Mouse (Mus musculus) liver, embryonic 15.5 days (tissue): ENCODE measurements around the gene Gabarapl1. TPM values are rescaled to one million over a fixed set of nuclear protein-coding genes. Genes with fewer than 3 reads are reported as not detected.

Experiments used
- ATAC-seq: fragments of 200-750 bp; cut with Nextera tagmentation; 2 replicates; pipeline ENCODE4 v1.8.0; 2017; ENCODE audit warnings: moderate number of reproducible peaks, mild to moderate bottlenecking, moderate library complexity; ENCODE audit not compliant: insufficient read depth
- H3K27ac ChIP-seq: fragments of 300-500 bp; sonication (generic); replicated peaks from 2 replicates; pipeline ENCODE4 v1.5.1; 2015; ENCODE audit warnings: mild to moderate bottlenecking, inconsistent platforms
- H3K27me3 ChIP-seq: fragments of 300-500 bp; sonication (generic); 2 replicates; pipeline ENCODE4 v1.6.1; 2015; ENCODE audit warnings: mild to moderate bottlenecking, inconsistent platforms
- H3K36me3 ChIP-seq: fragments of 300-500 bp; sonication (generic); replicated peaks from 2 replicates; pipeline ENCODE4 v1.6.1; 2015; ENCODE audit warnings: moderate library complexity, mild to moderate bottlenecking, inconsistent platforms
- H3K4me1 ChIP-seq: fragments of 300-500 bp; sonication (generic); replicated peaks from 2 replicates; pipeline ENCODE4 v1.6.1; 2015; ENCODE audit warnings: inconsistent platforms
- H3K4me2 ChIP-seq: fragments of 300-500 bp; sonication (generic); 2 replicates; pipeline ENCODE4 v1.6.1; 2015; ENCODE audit warnings: moderate library complexity, mild to moderate bottlenecking, inconsistent platforms
- H3K4me3 ChIP-seq: fragments of 300-500 bp; sonication (generic); replicated peaks from 2 replicates; pipeline ENCODE4 v1.5.1; 2015; ENCODE audit warnings: mild to moderate bottlenecking, inconsistent platforms
- H3K9ac ChIP-seq: fragments of 300-500 bp; sonication (generic); 2 replicates; pipeline ENCODE4 v1.6.1; 2015; ENCODE audit warnings: moderate library complexity, mild to moderate bottlenecking, inconsistent platforms
- H3K9me3 ChIP-seq: fragments of 300-500 bp; sonication (generic); replicated peaks from 2 replicates; pipeline ENCODE4 v1.6.1; 2016; ENCODE audit warnings: inconsistent platforms
- WGBS: fragments of 180-500 bp; shearing (Covaris S2); methylation state at CpG from one replicate; pipeline ENCODE4 v1.1.7; 2015; ENCODE audit warnings: mixed read lengths; ENCODE audit not compliant: insufficient replicate concordance; 5-methylcytosine and 5-hydroxymethylcytosine counted together
- polyA plus RNA-seq: library from polyadenylated mRNA; unstranded; fragments of >200 nt; fragmentation: Nextera tagmentation; extraction: Ambion mirVana; gene quantifications from 2 replicates; pipeline ENCODE4 v1.2.1, GENCODE M21; 2015

Gene Gabarapl1
- polyA plus RNA-seq, 1 experiment from 2014 or later: 26.3 TPM

- no peak within 1 kb of the TSS for H3K27ac ChIP-seq
- no peak for ATAC-seq
- 82% methylated on average over 8 of the region's 8 CpGs for WGBS
- no peaks in the 10 kb centered on the region for H3K4me1 ChIP-seq
- H3K27me3 ChIP-seq: no peaks in the 10 kb centered on the region
- H3K4me3 ChIP-seq: no peak within 1 kb of the TSS
- no peaks in the 10 kb centered on the region for H3K36me3 ChIP-seq
- no peaks in the 10 kb centered on the region for H3K9me3 ChIP-seq
- no peak within 1 kb of the TSS for H3K4me2 ChIP-seq
- H3K9ac ChIP-seq: no peak within 1 kb of the TSS
Observed at GRCm38 (mm10) chr6:129577605-129578004, 44.6 kb downstream of the Gabarapl1 start, which contains the start of gene Klre1. Klre1 (plus strand) TSS chr6:129577905.

DNA sequence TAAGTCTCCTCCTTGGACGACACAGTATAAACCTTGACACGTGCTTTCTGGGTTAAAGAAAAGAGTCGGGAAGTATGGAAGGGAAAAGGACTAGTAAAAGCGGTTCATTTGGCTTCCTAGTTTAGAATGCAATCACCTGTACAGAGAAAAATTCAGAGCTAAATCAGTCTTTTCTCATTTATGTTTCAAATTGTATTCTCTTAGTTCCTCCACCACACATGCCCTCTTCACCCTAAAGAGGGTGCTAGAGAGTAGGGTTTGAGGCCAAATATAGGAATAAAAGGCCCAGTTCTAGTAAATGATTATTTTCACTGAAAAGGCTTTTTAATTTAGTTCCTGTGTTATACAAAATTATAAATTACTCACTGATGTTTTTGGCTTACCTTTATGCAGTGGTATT lies 48.3 kb downstream of the Gabarapl1 start:
- Histone ChIP-seq H3K4me3 (no peak overlapping the region), H3K27me3 (no peaks in the 10 kb centered on the region), H3K4me1 (no peaks in the 10 kb centered on the region), H3K36me3 (no peaks in the 10 kb centered on the region), H3K4me2 (no peak overlapping the region), H3K9ac (no peak overlapping the region), H3K9me3 (no peaks in the 10 kb centered on the region), H3K27ac (no peak overlapping the region)
- ATAC-seq: no peak
- WGBS: 37% methylated on average over 4 of the region's 4 CpGs

GRCm38 (mm10) chr6:129581896-129582295 lies 48.9 kb downstream of the Gabarapl1 start:
- Histone ChIP-seq H3K9me3 (no peaks in the 10 kb centered on the region), H3K4me2 (no peak overlapping the region), H3K4me1 (no peaks in the 10 kb centered on the region), H3K9ac (no peak overlapping the region), H3K27me3 (no peaks in the 10 kb centered on the region), H3K36me3 (no peaks in the 10 kb centered on the region), H3K27ac (no peak overlapping the region), H3K4me3 (no peak overlapping the region)
- WGBS: 28% methylated on average over 4 of the region's 4 CpGs
- no peak for ATAC-seq

- no peaks in the 10 kb centered on the region for H3K4me1 ChIP-seq
- no peak for ATAC-seq
- H3K27me3 ChIP-seq: no peaks in the 10 kb centered on the region
- no peaks in the 10 kb centered on the region for H3K9me3 ChIP-seq
- no peak overlapping the region for H3K9ac ChIP-seq
- no peaks in the 10 kb centered on the region for H3K36me3 ChIP-seq
- no peak overlapping the region for H3K27ac ChIP-seq
- no peak overlapping the region for H3K4me2 ChIP-seq
- 52% methylated on average over 3 of the region's 3 CpGs for WGBS
- H3K4me3 ChIP-seq: no peak overlapping the region
Observed at GRCm38 (mm10) chr6:129583014-129583413, 50.1 kb downstream of the Gabarapl1 start.

DNA sequence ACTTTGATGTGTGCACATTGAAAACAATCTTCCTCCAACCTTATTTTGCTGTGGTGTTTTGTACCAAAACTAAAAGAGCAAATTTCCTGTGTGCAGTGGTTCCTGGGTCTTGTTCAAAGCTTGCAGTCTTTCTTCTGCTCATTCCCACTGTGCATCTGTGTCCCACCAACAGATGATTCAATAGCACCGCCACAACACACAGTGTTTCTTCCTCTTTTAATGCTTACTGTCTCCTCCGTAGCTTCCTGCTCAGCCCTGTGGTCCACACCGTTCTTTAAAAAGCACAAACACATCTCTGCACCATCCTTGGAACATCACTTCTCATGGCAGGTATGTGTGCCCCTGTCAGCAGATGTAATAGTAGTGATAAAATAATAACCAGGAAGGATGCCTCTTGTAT lies 58.5 kb downstream of the Gabarapl1 start, which contains the start of gene Klrd1:
Gene Klrd1 (plus strand): TSS at position 275 of the 400 bp plus-strand sequence.
- 10% methylated on average over 3 of the region's 3 CpGs for WGBS
- no peak for ATAC-seq
- H3K4me1 ChIP-seq: no peaks in the 10 kb centered on the region

More for the DNA sequence above, 58.5 kb downstream of the Gabarapl1 start, which contains the start of gene Klrd1:
- Histone ChIP-seq H3K27me3 (no peaks in the 10 kb centered on the region), H3K36me3 (no peaks in the 10 kb centered on the region), H3K4me2 (no peak within 1 kb of the TSS), H3K4me3 (no peak within 1 kb of the TSS), H3K27ac (no peak within 1 kb of the TSS), H3K9me3 (no peaks in the 10 kb centered on the region), H3K9ac (no peak within 1 kb of the TSS)

Other genes with a start within 250 kb of the Gabarapl1 start
- gene 4922502D21Rik, start 201.4 kb upstream of the Gabarapl1 start, polyA plus RNA-seq: not detected in 2 replicates
- 13.6 and 14.5 TPM in 2 replicates for gene Clec12a, start 190.5 kb upstream of the Gabarapl1 start, polyA plus RNA-seq
- gene Clec12b, start 147.3 kb upstream of the Gabarapl1 start, polyA plus RNA-seq: 0.06 and 0.08 TPM in 2 replicates
- gene Clec1b, start 135.9 kb upstream of the Gabarapl1 start, polyA plus RNA-seq: 23.6 and 27.2 TPM in 2 replicates
- gene Clec9a, start 124.3 kb upstream of the Gabarapl1 start, polyA plus RNA-seq: 0.22 and 0.25 TPM in 2 replicates
- 0.40 and 0.41 TPM in 2 replicates for gene Clec1a, start 81.2 kb upstream of the Gabarapl1 start, polyA plus RNA-seq
- 1.2 and 1.3 TPM in 2 replicates for gene Olr1, start 26.0 kb upstream of the Gabarapl1 start, polyA plus RNA-seq
- gene Tmem52b, start 20.6 kb upstream of the Gabarapl1 start, polyA plus RNA-seq: 0.02 TPM in 1 of 2 replicates, not detected in the other
- 0.07 TPM in 1 of 2 replicates, not detected in the other for gene Klre1, start 44.7 kb downstream of the Gabarapl1 start, polyA plus RNA-seq
- 0.70 and 0.76 TPM in 2 replicates for gene Klrd1, start 58.6 kb downstream of the Gabarapl1 start, polyA plus RNA-seq
- gene Klrk1, start 90.7 kb downstream of the Gabarapl1 start, polyA plus RNA-seq: 0.54 and 0.93 TPM in 2 replicates
- not detected in 2 replicates for gene Klrc3, start 110.2 kb downstream of the Gabarapl1 start, polyA plus RNA-seq
- not detected in 2 replicates for gene Klrc2, start 127.5 kb downstream of the Gabarapl1 start, polyA plus RNA-seq
- 0.22 and 0.33 TPM in 2 replicates for gene Klrc1, start 145.8 kb downstream of the Gabarapl1 start, polyA plus RNA-seq
- not detected in 2 replicates for gene Klri1, start 184.0 kb downstream of the Gabarapl1 start, polyA plus RNA-seq
- 0.02 TPM in 1 of 2 replicates, not detected in the other for gene Klri2, start 207.3 kb downstream of the Gabarapl1 start, polyA plus RNA-seq